Comparison of ENCODE assay signal across 9 mouse cellular contexts in the genomic region with DNA sequence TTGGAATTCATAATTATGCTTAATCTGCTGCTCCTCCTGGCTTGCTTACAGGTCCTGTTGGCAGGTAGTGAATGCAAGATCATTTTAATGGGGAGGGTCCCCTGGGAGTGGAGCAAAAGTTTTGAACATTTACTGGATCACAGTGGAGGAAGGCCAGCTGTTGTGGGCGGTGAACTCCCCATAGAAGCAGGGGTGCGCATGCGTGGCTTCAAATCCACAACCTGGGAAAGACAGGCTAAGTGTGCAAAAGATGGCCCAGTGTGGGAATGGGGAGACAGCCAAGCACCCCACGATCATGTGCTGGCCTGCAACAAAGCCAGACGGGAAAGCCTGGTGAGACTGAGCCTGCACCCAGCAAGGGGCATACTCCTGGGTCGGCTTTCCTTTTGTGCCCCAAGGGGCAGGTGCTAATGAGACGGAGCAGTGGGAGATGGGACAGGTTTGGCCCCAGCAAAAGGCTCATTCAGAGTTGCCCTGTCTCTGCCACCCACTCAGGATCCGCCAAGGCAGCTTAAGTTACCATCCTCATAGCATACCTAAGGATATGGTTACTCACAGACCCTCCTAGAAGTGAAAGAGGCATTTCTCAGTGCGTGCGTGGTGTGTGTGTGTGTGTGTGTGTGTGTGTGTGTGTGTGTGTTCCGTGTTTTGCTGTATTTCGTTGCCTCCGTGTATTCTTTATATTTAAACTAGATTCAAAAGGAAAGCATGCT.
DNase-seq lines count a peak whose midpoint lies in the region; TF ChIP-seq lines count a peak whose summit lies in the region.
"Had no signal": no experiment of that assay in that cellular context is flagged by ENCODE, and none has a peak within 500 bp of the region (broad histone marks: within the 10 kb centered on the region; RNA-seq: fewer than 3 reads in every experiment).

No protein-coding gene starts in this region.

- H3K9me3 ChIP-seq in forebrain, embryonic 10.5 days, result no peaks in the 10 kb centered on the region

- H3K4me1 ChIP-seq in forebrain, embryonic 10.5 days, result peaks cover 26% of the 10 kb centered on the region

- intact Hi-C loops in heart, postnatal 36 days (cut with DNase I), result no loop called here
- intact Hi-C loops in left cerebral cortex, postnatal 10 days (cut with DNase I), result loop anchor here (10.0 kb wide), 1 partner anchor 412 kb away; a partner anchor contains a TSS

- no peak for DNase-seq in layer of hippocampus, adult 2 months (ENCODE audit: low spot score in 2 of 2)
- no peak for DNase-seq in layer of hippocampus, adult 9-11 months
- DNase-seq in cerebellum, adult 9-10 months, result peak; percentile 22
- DNase-seq in forebrain, embryonic 10.5 days (ENCODE audit: extremely low spot score, low spot score), result no peak
- DNase-seq in heart, postnatal 36 days, result peak; percentile 43 to 50
- no peak for DNase-seq in left cerebral cortex, postnatal 10 days (ENCODE audit: extremely low spot score in 1 of 2, low spot score in 2 of 2)
- no peak for DNase-seq in frontal cortex, postnatal 36 days (ENCODE audit: low spot score in 2 of 2)
- DNase-seq in T-cell, adult 2 months (ENCODE audit: low spot score), result no peak

- WGBS in forebrain, embryonic 10.5 days, result 31% methylated on average over 13 of the region's 13 CpGs

- H3K4me3 ChIP-seq in layer of hippocampus, adult 2 months, result peak overlapping the region; percentile 17
- H3K4me3 ChIP-seq in forebrain, embryonic 10.5 days, result no peak overlapping the region; the same call in 1 of the 2 replicates

- no peak for TF ChIP-seq CTCF in layer of hippocampus, adult 2 months (conservative IDR thresholded peaks at IDR 0.05)

- peaks cover 45% of the 10 kb centered on the region for H3K27me3 ChIP-seq in forebrain, embryonic 10.5 days (ENCODE audit: poor library complexity, severe bottlenecking)

- H3K36me3 ChIP-seq in forebrain, embryonic 10.5 days (replicated peaks), result no peaks in the 10 kb centered on the region
- H3K36me3 ChIP-seq: G1E had no signal

- H3K27ac ChIP-seq in layer of hippocampus, adult 2 months, result peak overlapping the region; percentile 51; the same call in 1 of the 2 replicates
- H3K27ac ChIP-seq in forebrain, embryonic 10.5 days, result 0 out of 2 replicates have a peak overlapping the region, but pooled peaks have one; percentile 26

Comparison
In these comparisons a context has a peak if more than half of its experiments do, and no peak if none do; other contexts are left out.
1. DNase-seq: peak in cerebellum, adult 9-10 months (single experiment) and heart, postnatal 36 days (2 of 2); none in layer of hippocampus, adult 2 months (0 of 2), layer of hippocampus, adult 9-11 months (single experiment), forebrain, embryonic 10.5 days (single experiment), left cerebral cortex, postnatal 10 days (0 of 2), frontal cortex, postnatal 36 days (0 of 2) and T-cell, adult 2 months (single experiment).